Mouse (Mus musculus) liver, embryonic 14.5 days (tissue): ENCODE results near the gene Tbc1d14.

Experiments used
- CTCF ChIP-seq: IDR thresholded peaks from 2 replicates; pipeline ENCODE4 v1.5.1; 2016; ENCODE audit warnings: antibody characterized with exemption, low read depth, control low read depth
- EP300 ChIP-seq: IDR thresholded peaks from 2 replicates; pipeline ENCODE4 v1.6.1; 2016; ENCODE audit warnings: antibody characterized with exemption, low read depth

DNA sequence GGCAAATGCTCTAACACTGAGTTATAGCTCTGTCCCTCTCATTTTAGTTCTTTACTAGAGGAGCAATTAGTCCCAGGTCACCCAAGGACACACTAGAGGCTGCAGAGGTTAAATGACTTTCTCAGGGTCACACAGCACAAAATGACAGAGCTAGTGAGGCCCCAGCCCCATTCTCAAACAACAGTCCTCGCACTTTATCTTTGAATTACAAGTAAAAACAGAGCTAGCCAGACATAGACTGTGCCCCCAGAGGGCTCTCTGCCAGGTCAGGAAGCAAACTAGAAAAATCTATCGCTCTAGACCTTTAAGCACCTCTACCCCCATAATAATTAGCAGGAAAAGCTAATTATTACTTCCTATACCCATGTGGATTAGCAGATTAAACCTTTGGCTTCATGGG is 25.4 kb downstream of the Tbc1d14 start:
- no peak for TF ChIP-seq CTCF
- TF ChIP-seq EP300: no peak
